Mouse (Mus musculus) heart, embryonic 14.5 days (tissue): ENCODE measurements around the gene Gpatch8. TPM values are rescaled to one million over a fixed set of nuclear protein-coding genes. Genes with fewer than 3 reads are reported as not detected.

Experiments
- ATAC-seq: fragments of 200-750 bp; cut with Nextera tagmentation; 2 replicates; pipeline ENCODE4 v1.8.0; 2017; ENCODE audit warnings: low read depth, moderate TSS enrichment; ENCODE audit not compliant: insufficient number of reproducible peaks, insufficient read depth, low FRiP score
- H3K27ac ChIP-seq, 2 experiments: fragments of 200-500 bp in 1 of 2; fragments of 300-500 bp in 1 of 2; sonication (generic) in 1 of 2; replicated peaks in 1 of 2; 2 replicates each; pipeline ENCODE4 v1.5.1; 2012 to 2014; ENCODE audit warnings: low read depth in 2 of 2, low read length in 2 of 2, control low read depth in 1 of 2, mild to moderate bottlenecking in 1 of 2, mixed read lengths in 1 of 2; ENCODE audit not compliant: control insufficient read depth in 1 of 2, insufficient read depth in 1 of 2
- H3K27me3 ChIP-seq: fragments of 300-500 bp; sonication (generic); 2 replicates; pipeline ENCODE4 v1.6.1; 2014; ENCODE audit warnings: mild to moderate bottlenecking, low read length, control low read depth; ENCODE audit not compliant: control insufficient read depth, insufficient read depth
- H3K36me3 ChIP-seq: fragments of 300-500 bp; sonication (generic); 2 replicates; pipeline ENCODE4 v1.6.1; 2014; ENCODE audit warnings: mild to moderate bottlenecking, control low read depth, low read length, mixed read lengths; ENCODE audit not compliant: control insufficient read depth, insufficient read depth
- H3K4me1 ChIP-seq, 2 experiments: fragments of 200-500 bp in 1 of 2; fragments of 300-500 bp in 1 of 2; sonication (generic) in 1 of 2; 2 replicates each; pipeline ENCODE4 v1.6.1; 2012 to 2014; ENCODE audit warnings: low read length in 2 of 2, control low read depth in 1 of 2, mixed read lengths in 1 of 2; ENCODE audit not compliant: control insufficient read depth in 2 of 2, insufficient read depth in 2 of 2
- H3K4me2 ChIP-seq: fragments of 300-500 bp; sonication (generic); 2 replicates; pipeline ENCODE4 v1.6.1; 2014; ENCODE audit warnings: mild to moderate bottlenecking, low read length
- H3K4me3 ChIP-seq, 2 experiments: fragments of 200-500 bp in 1 of 2; fragments of 300-500 bp in 1 of 2; sonication (generic) in 1 of 2; 2 replicates each; pipeline ENCODE4 v1.5.1; 2012 to 2014; ENCODE audit warnings: low read length in 2 of 2, mild to moderate bottlenecking in 2 of 2, control low read depth in 1 of 2, low read depth in 1 of 2, moderate library complexity in 1 of 2; ENCODE audit not compliant: control insufficient read depth in 1 of 2, insufficient read depth in 1 of 2
- H3K9ac ChIP-seq: fragments of 300-500 bp; sonication (generic); 2 replicates; pipeline ENCODE4 v1.6.1; 2014; ENCODE audit warnings: mild to moderate bottlenecking, low read length
- H3K9me3 ChIP-seq: fragments of 300-500 bp; sonication (generic); 2 replicates; pipeline ENCODE4 v1.6.1; 2016; ENCODE audit warnings: low read length, control low read depth; ENCODE audit not compliant: control insufficient read depth
- WGBS: fragments of 180-500 bp; shearing (Covaris S2); extraction: QIAGEN DNeasy Blood & Tissue Kit; methylation state at CpG from one replicate; pipeline ENCODE4 v1.1.7; 2014; 5-methylcytosine and 5-hydroxymethylcytosine counted together
- polyA plus RNA-seq: library from polyadenylated mRNA; unstranded; fragments of >200 nt; fragmentation: Nextera tagmentation; extraction: Ambion mirVana; gene quantifications from 2 replicates; pipeline ENCODE4 v1.2.1, GENCODE M21; 2014

Gene Gpatch8
- polyA plus RNA-seq = 30.7 and 36.9 TPM in 2 replicates

- Histone ChIP-seq H3K4me3 (peak within 1 kb of the TSS; percentile 88 to 91), H3K36me3 (no peaks in the 10 kb centered on the region), H3K9ac (peak within 1 kb of the TSS; percentile 96), H3K27me3 (no peaks in the 10 kb centered on the region), H3K9me3 (no peaks in the 10 kb centered on the region), H3K27ac (peak within 1 kb of the TSS; percentile 80 to 92), H3K4me2 (peak within 1 kb of the TSS; percentile 80), H3K4me1 (peaks cover 2 to 15% of the 10 kb centered on the region in 2 experiments)
- ATAC-seq = peak; percentile 97
- WGBS = under 1% methylated on average over 46 of the region's 55 CpGs
These were observed at the start of gene Gpatch8 for GRCm38 (mm10) chr11:102556031-102556715. Gene Gpatch8, minus strand, starts transcription at chr11:102556392.

GRCm38 (mm10) chr11:102604777-102605552 is 48.8 kb upstream of the Gpatch8 start:
- H3K4me3 ChIP-seq = peak overlapping the region; percentile 61 to 88
- H3K36me3 ChIP-seq = peaks cover 3% of the 10 kb centered on the region; the same call in 1 of the 2 replicates
- WGBS = under 1% methylated on average over 67 of the region's 74 CpGs
- peaks cover 10 to 27% of the 10 kb centered on the region in 2 experiments for H3K4me1 ChIP-seq
- peak overlapping the region; percentile 84 for H3K4me2 ChIP-seq
- peak overlapping the region; percentile 97 for H3K9ac ChIP-seq
- peak; percentile 7 for ATAC-seq
- H3K27ac ChIP-seq = peak overlapping the region; percentile 68 to 98
- no peaks in the 10 kb centered on the region for H3K27me3 ChIP-seq
- H3K9me3 ChIP-seq = no peaks in the 10 kb centered on the region

GRCm38 (mm10) chr11:102604010-102604584 is 47.9 kb upstream of the Gpatch8 start, which contains the start of gene Fzd2:
Gene Fzd2, plus strand, starts transcription at chr11:102604396.
- Histone ChIP-seq H3K4me2 (peak within 1 kb of the TSS; percentile 84), H3K27ac (peak within 1 kb of the TSS; percentile 97 to 98), H3K4me3 (peak within 1 kb of the TSS; percentile 73 to 88), H3K36me3 (peaks cover 3% of the 10 kb centered on the region; the same call in 1 of the 2 replicates), H3K9me3 (no peaks in the 10 kb centered on the region), H3K27me3 (no peaks in the 10 kb centered on the region), H3K9ac (peak within 1 kb of the TSS; percentile 97), H3K4me1 (peaks cover 6 to 18% of the 10 kb centered on the region in 2 experiments)
- 0% methylated on average over 22 of the region's 31 CpGs for WGBS
- ATAC-seq = peak; percentile 91

GRCm38 (mm10) chr11:102603496-102603850 is 47.3 kb upstream of the Gpatch8 start:
- peak overlapping the region; percentile 84 for H3K4me2 ChIP-seq
- peaks cover 1 to 12% of the 10 kb centered on the region in 2 experiments for H3K4me1 ChIP-seq
- no peaks in the 10 kb centered on the region for H3K9me3 ChIP-seq
- peak overlapping the region; percentile 88 for H3K9ac ChIP-seq
- peak; percentile 72 for ATAC-seq
- H3K27ac ChIP-seq = peak overlapping the region; percentile 97 to 98
- H3K36me3 ChIP-seq = peaks cover 3% of the 10 kb centered on the region; the same call in 1 of the 2 replicates
- H3K4me3 ChIP-seq = peak overlapping the region; percentile 73 to 88
- no peaks in the 10 kb centered on the region for H3K27me3 ChIP-seq
- WGBS = 1% methylated on average over 10 of the region's 10 CpGs

- Histone ChIP-seq H3K4me1 (peaks cover 0 to 7% of the 10 kb centered on the region in 2 experiments; a peak in 2 of 4 replicates), H3K4me3 (peak overlapping the region; percentile 73 to 88), H3K9ac (peak overlapping the region; percentile 88), H3K27me3 (no peaks in the 10 kb centered on the region), H3K9me3 (no peaks in the 10 kb centered on the region), H3K27ac (peak overlapping the region; percentile 92 to 98), H3K4me2 (peak overlapping the region; percentile 84), H3K36me3 (no peaks in the 10 kb centered on the region)
- no peak for ATAC-seq
- WGBS = 9% methylated on average over 13 of the region's 13 CpGs
These were observed 46.8 kb upstream of the Gpatch8 start for GRCm38 (mm10) chr11:102602816-102603495.

- Histone ChIP-seq H3K4me2 (no peak overlapping the region), H3K36me3 (no peaks in the 10 kb centered on the region), H3K4me3 (no peak overlapping the region), H3K9me3 (no peaks in the 10 kb centered on the region), H3K4me1 (peaks cover 5 to 13% of the 10 kb centered on the region in 2 experiments; a peak in 3 of 4 replicates), H3K27me3 (no peaks in the 10 kb centered on the region), H3K9ac (no peak overlapping the region), H3K27ac (no peak overlapping the region)
- 84% methylated on average over 3 of the region's 3 CpGs for WGBS
- ATAC-seq = no peak
These were observed 43.7 kb upstream of the Gpatch8 start for GRCm38 (mm10) chr11:102599912-102600311.
